Mouse (Mus musculus): Measurements from ENCODE around the gene Fermt3. TPM values are rescaled to one million over a fixed set of nuclear protein-coding genes. Genes with fewer than 3 reads are reported as not detected.
A peak's percentile ranks its signal among the peaks of the same experiment; 100 is the strongest.
"Not testable (repeated sequence)": the region's sequence is repeated elsewhere in the genome, so short reads cannot be mapped to it uniquely, and the experiment has no call there.

The Fermt3 gene
- polyA plus RNA-seq, 1 experiment: 4.8 TPM

DNA sequence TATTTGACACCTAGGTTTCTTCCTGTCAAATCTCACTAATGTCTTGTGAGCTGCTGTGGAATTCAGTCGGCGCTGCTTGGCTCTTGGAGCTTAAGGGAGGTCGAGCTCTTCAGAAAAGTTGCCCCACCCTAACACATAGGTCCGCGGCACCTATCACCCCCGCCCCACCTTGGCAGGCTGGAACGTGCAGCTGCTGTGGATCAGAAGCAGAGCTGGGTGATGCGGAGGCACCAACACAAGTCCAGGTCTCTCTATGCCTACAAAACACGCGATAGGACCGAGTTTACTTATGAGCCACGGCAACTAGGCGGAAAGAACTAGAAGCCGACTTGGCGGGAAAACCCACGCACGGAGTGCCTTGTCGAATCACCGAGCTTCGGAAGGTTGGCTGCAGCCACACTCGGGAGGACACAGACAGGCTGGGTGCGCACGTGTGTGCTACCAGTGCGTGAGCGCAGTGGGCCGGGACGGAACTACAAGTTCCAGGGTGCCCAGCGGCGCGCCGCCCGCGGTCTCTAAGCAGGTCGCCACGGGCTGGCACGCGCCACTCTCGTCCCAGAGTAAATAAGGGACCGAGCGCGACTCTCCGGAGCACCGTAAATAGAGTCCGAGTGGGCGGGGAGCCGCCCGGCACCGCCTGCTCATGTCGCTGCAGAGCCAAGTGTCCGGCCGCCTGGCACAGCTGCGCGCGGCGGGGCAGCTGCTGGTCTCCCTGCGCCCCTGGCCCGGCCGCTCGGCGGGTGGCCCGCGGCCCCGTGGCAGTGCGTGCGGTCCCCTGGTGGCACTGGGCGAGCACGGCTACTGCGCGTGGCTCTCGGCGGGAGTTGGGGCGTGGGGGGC is 37.2 kb upstream of the Fermt3 start, which contains the start of gene Macrod1:
Macrod1 (plus strand) TSS at position 563 of the 840 bp plus-strand sequence.
- TF ChIP-seq CTCF (IDR thresholded peaks at IDR 0.05; ENCODE audit: borderline replicate concordance, extremely low read depth, insufficient read depth, insufficient read length) (no peak), POLR2A (IDR thresholded peaks at IDR 0.05; ENCODE audit: borderline replicate concordance, extremely low read depth, insufficient read depth, insufficient read length, poor library complexity, severe bottlenecking) (no peak)
- DNase-seq (ENCODE audit: low read depth): peak; percentile 82

DNA sequence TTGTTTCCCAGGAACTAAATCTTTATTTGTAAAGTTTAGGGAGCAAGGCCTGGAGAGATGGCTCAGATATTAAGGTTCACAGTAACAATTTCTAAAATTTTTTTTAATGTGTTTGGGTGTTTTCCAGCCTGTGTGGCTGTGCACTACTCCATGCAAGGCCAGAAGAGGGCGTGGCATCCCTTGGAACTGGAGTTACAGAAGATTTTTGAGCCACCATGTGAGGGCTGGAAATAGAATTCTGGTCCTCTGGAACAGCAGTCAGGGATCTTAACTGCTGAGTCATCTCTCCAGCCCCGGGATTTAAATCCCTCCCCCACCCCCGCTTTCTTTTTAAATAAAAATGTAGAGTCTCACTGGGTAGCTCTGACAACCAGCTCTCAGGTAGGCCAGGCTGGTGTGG is 35.9 kb upstream of the Fermt3 start:
- no peak for TF ChIP-seq POLR2A (IDR thresholded peaks at IDR 0.05; ENCODE audit: borderline replicate concordance, extremely low read depth, insufficient read depth, insufficient read length, poor library complexity, severe bottlenecking)
- TF ChIP-seq CTCF (IDR thresholded peaks at IDR 0.05; ENCODE audit: borderline replicate concordance, extremely low read depth, insufficient read depth, insufficient read length): no peak
- no peak for DNase-seq (ENCODE audit: low read depth)

GRCm38 (mm10) chr19:7054772-7055171 is 35.5 kb upstream of the Fermt3 start:
- no peak for DNase-seq (ENCODE audit: low read depth)
- TF ChIP-seq POLR2A (IDR thresholded peaks at IDR 0.05; ENCODE audit: borderline replicate concordance, extremely low read depth, insufficient read depth, insufficient read length, poor library complexity, severe bottlenecking) (no peak), CTCF (IDR thresholded peaks at IDR 0.05; ENCODE audit: borderline replicate concordance, extremely low read depth, insufficient read depth, insufficient read length) (no peak)

- DNase-seq (ENCODE audit: low read depth): not testable (repeated sequence)
These were observed 34.1 kb upstream of the Fermt3 start for GRCm38 (mm10) chr19:7053382-7053781.

DNA sequence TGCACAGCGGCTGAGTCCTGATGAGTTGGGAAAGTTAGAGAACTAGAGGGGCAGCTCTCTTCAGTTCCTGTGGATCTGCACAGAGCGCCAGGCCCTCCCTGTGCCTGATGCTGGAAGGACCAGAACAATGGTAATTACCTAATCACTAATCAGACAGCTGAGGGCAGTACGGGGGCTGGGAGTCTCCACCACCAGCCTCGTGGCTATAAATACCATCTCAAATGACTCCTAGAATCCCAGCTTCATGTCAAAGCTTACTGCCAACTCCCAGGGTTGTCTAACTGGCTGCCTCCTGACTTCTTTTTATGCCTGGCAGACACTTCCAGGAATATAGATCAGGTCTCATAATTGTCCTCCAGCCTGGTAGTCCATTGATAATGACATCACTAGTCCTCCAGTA is 25.4 kb upstream of the Fermt3 start:
- TF ChIP-seq POLR2A (IDR thresholded peaks at IDR 0.05; ENCODE audit: borderline replicate concordance, extremely low read depth, insufficient read depth, insufficient read length, poor library complexity, severe bottlenecking) (no peak), CTCF (IDR thresholded peaks at IDR 0.05; ENCODE audit: borderline replicate concordance, extremely low read depth, insufficient read depth, insufficient read length) (no peak)
- DNase-seq (ENCODE audit: low read depth): no peak

DNA sequence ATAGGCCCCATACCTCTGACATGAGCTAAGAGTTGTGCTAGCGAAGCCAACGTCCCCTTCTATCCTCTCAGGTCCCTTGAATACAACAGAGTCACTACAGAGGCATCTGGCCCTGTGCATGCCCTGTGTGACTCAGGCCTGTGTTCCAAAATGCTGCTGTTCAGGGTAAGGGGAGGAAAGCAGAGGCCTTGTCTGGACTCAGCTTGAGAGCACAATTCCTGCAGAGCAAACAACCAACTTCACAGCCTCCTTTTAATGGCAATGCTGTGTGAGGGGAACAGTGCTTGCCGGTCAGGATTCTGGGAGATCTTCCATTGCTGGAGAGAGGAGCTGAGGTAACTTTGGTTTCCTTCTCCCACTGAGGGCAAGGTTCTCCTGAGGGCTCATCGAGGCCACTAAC is 25.0 kb upstream of the Fermt3 start:
- TF ChIP-seq POLR2A (IDR thresholded peaks at IDR 0.05; ENCODE audit: borderline replicate concordance, extremely low read depth, insufficient read depth, insufficient read length, poor library complexity, severe bottlenecking) (no peak), CTCF (IDR thresholded peaks at IDR 0.05; ENCODE audit: borderline replicate concordance, extremely low read depth, insufficient read depth, insufficient read length) (no peak)
- DNase-seq (ENCODE audit: low read depth): no peak

- no peak for TF ChIP-seq CTCF (IDR thresholded peaks at IDR 0.05; ENCODE audit: borderline replicate concordance, extremely low read depth, insufficient read depth, insufficient read length)
- TF ChIP-seq POLR2A (IDR thresholded peaks at IDR 0.05; ENCODE audit: borderline replicate concordance, extremely low read depth, insufficient read depth, insufficient read length, poor library complexity, severe bottlenecking): no peak
- DNase-seq (ENCODE audit: low read depth): no peak
These were observed 21.9 kb upstream of the Fermt3 start for GRCm38 (mm10) chr19:7041171-7041570.

GRCm38 (mm10) chr19:7040637-7041130 is 21.4 kb upstream of the Fermt3 start:
- DNase-seq (ENCODE audit: low read depth): no peak
- no peak for TF ChIP-seq CTCF (IDR thresholded peaks at IDR 0.05; ENCODE audit: borderline replicate concordance, extremely low read depth, insufficient read depth, insufficient read length)
- TF ChIP-seq POLR2A (IDR thresholded peaks at IDR 0.05; ENCODE audit: borderline replicate concordance, extremely low read depth, insufficient read depth, insufficient read length, poor library complexity, severe bottlenecking): no peak

DNA sequence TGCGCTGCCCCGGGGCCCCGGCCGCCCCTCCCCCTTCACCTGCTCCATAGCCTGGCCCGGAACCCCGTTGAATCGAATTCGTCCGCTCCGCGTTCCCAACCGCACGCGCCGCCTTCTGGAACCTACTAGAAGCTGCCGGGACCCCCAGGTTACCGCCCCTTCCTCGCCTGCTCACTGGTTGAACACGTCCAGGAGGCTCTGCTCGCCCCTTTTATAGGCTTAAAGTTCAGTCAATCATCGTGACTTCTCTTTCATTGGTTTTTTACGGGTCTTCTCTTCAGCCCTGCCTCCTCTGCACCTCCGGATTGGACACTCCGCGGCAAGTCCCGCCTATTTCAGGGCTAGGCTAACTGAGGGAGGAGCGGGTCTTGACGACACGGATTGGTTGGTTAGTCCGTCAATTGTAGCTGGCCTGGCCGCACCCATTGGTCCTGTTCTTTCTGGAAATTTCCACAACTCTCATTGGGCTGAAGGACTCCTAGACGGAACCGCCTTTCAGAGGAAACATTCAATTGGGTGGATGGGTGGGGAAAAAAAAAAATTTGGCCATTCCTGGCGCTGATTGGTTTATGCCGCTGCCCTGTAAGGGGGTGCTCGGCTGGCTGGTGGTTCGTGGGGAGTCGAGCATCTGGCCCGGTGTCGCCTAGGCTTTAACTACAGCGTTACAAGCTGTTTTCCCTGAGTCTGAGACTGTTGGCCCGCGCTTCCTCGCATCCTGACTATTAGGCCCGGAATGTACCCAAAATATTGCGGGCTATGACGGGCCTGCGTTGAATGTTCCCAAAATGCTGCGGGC is 20.8 kb upstream of the Fermt3 start, which contains the start of gene Stip1:
Stip1 (minus strand) TSS at position 127 of the 796 bp plus-strand sequence.
- peak; percentile 100 for DNase-seq (ENCODE audit: low read depth)
- TF ChIP-seq POLR2A (IDR thresholded peaks at IDR 0.05; ENCODE audit: borderline replicate concordance, extremely low read depth, insufficient read depth, insufficient read length, poor library complexity, severe bottlenecking) (peak; percentile 68; the same call in 1 of the 2 replicates), CTCF (IDR thresholded peaks at IDR 0.05; ENCODE audit: borderline replicate concordance, extremely low read depth, insufficient read depth, insufficient read length) (peak; percentile 44; the same call in 1 of the 2 replicates)

GRCm38 (mm10) chr19:7039088-7039720 is 19.9 kb upstream of the Fermt3 start:
- TF ChIP-seq POLR2A (IDR thresholded peaks at IDR 0.05; ENCODE audit: borderline replicate concordance, extremely low read depth, insufficient read depth, insufficient read length, poor library complexity, severe bottlenecking): no peak
- TF ChIP-seq CTCF (IDR thresholded peaks at IDR 0.05; ENCODE audit: borderline replicate concordance, extremely low read depth, insufficient read depth, insufficient read length): no peak
- peak; percentile 69 for DNase-seq (ENCODE audit: low read depth)

GRCm38 (mm10) chr19:7034006-7034405 is 14.7 kb upstream of the Fermt3 start:
- no peak for TF ChIP-seq CTCF (IDR thresholded peaks at IDR 0.05; ENCODE audit: borderline replicate concordance, extremely low read depth, insufficient read depth, insufficient read length)
- no peak for DNase-seq (ENCODE audit: low read depth)
